Mouse (Mus musculus) kidney, adult 9 months (tissue): ENCODE results near the gene Itpk1.

Experiments
- DNase-seq: peaks from one replicate; pipeline ENCODE4 v3.0.0; 2022

Gene Itpk1

GRCm38 (mm10) chr12:102587106-102587505 lies 117.6 kb downstream of the Itpk1 start:
- DNase-seq = no peak

GRCm38 (mm10) chr12:102586286-102586881 lies 118.3 kb downstream of the Itpk1 start:
- no peak for DNase-seq

GRCm38 (mm10) chr12:102585390-102585789 lies 119.3 kb downstream of the Itpk1 start:
- DNase-seq = no peak

- no peak for DNase-seq
These were observed 122.3 kb downstream of the Itpk1 start for GRCm38 (mm10) chr12:102582441-102582840.

GRCm38 (mm10) chr12:102581579-102582196 lies 123.0 kb downstream of the Itpk1 start:
- DNase-seq = no peak

GRCm38 (mm10) chr12:102579041-102579440 lies 125.7 kb downstream of the Itpk1 start:
- DNase-seq = peak; percentile 70

GRCm38 (mm10) chr12:102576659-102577398 lies 127.9 kb downstream of the Itpk1 start:
- DNase-seq = no peak

- DNase-seq = peak; percentile 55
These were observed 129.0 kb downstream of the Itpk1 start for GRCm38 (mm10) chr12:102575541-102576329.

- DNase-seq = no peak
These were observed 131.7 kb downstream of the Itpk1 start for GRCm38 (mm10) chr12:102573036-102573435.

GRCm38 (mm10) chr12:102571666-102572065 lies 133.1 kb downstream of the Itpk1 start:
- DNase-seq = no peak

GRCm38 (mm10) chr12:102570734-102571133 lies 134.0 kb downstream of the Itpk1 start:
- no peak for DNase-seq

- no peak for DNase-seq
These were observed 134.6 kb downstream of the Itpk1 start for GRCm38 (mm10) chr12:102570111-102570510.

GRCm38 (mm10) chr12:102568219-102568618 lies 136.5 kb downstream of the Itpk1 start:
- DNase-seq = no peak

- DNase-seq = no peak
These were observed 137.8 kb downstream of the Itpk1 start for GRCm38 (mm10) chr12:102566951-102567350.

- DNase-seq = no peak
These were observed 139.6 kb downstream of the Itpk1 start for GRCm38 (mm10) chr12:102565086-102565485.

- DNase-seq = no peak
These were observed 147.4 kb downstream of the Itpk1 start for GRCm38 (mm10) chr12:102557372-102557771.

GRCm38 (mm10) chr12:102555850-102556249 lies 148.9 kb downstream of the Itpk1 start:
- no peak for DNase-seq

GRCm38 (mm10) chr12:102554721-102555516 lies 149.8 kb downstream of the Itpk1 start, which contains the start of gene Chga:
Gene Chga (plus strand): TSS chr12:102554969.
- peak; percentile 51 for DNase-seq

GRCm38 (mm10) chr12:102553705-102554275 lies 150.9 kb downstream of the Itpk1 start:
- no peak for DNase-seq

- DNase-seq = no peak
These were observed 152.7 kb downstream of the Itpk1 start for GRCm38 (mm10) chr12:102552001-102552400.

- DNase-seq = no peak
These were observed 153.5 kb downstream of the Itpk1 start for GRCm38 (mm10) chr12:102551186-102551585.

GRCm38 (mm10) chr12:102550529-102550928 lies 154.2 kb downstream of the Itpk1 start:
- peak; percentile 58 for DNase-seq
